ENCODE assay signal across 17 mouse cellular contexts in the genomic region with DNA sequence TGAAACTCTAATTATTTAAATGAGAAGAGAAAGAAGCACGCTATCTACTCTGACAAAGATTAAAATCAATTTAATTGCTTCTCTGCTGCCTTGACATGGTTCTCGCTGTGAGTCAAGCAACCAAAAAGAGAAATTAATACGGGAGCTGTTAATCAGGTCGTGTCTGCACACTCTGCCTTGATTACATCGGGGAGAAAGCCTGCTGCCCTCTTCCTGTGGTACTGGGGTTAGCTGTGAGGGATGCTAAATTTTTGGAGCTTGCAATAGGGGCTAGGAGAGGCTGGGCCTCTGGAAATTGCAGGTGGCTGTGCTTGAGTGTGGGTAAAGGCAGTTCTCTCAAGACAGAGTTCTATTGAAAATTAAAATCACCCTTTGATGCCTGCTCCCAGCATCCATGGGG.
DNase-seq lines count a peak whose midpoint lies in the region; ATAC-seq and TF ChIP-seq lines count a peak whose summit lies in the region.
"Had no signal": no experiment of that assay in that cellular context is flagged by ENCODE, and none has a peak within 500 bp of the region (broad histone marks: within the 10 kb centered on the region; RNA-seq: fewer than 3 reads in every experiment).

No protein-coding gene starts in this region.

- no peaks in the 10 kb centered on the region for H3K36me3 ChIP-seq in forebrain, embryonic 14.5 days (ENCODE audit: control insufficient read depth, insufficient read depth, low read length)
- H3K36me3 ChIP-seq in hindbrain, embryonic 15.5 days, result no peaks in the 10 kb centered on the region
- H3K36me3 ChIP-seq in liver, embryonic 11.5 days (ENCODE audit: control insufficient read depth, insufficient read depth, low read length), result no peaks in the 10 kb centered on the region
- H3K36me3 ChIP-seq: embryonic facial prominence, embryonic 12.5 days; intestine, embryonic 15.5 days; limb, embryonic 15.5 days; lung, embryonic 15.5 days; stomach, embryonic 15.5 days had no signal

- H3K27ac ChIP-seq in left cerebral cortex, adult 2 months, result peak overlapping the region; percentile 10; the same call in 1 of the 2 replicates
- H3K27ac ChIP-seq in forebrain, embryonic 14.5 days (ENCODE audit: low read depth, low read length), result no peak overlapping the region
- no peak overlapping the region for H3K27ac ChIP-seq in hindbrain, embryonic 15.5 days (replicated peaks)
- no peak overlapping the region for H3K27ac ChIP-seq in liver, embryonic 11.5 days (ENCODE audit: low read depth, low read length)
- H3K27ac ChIP-seq: embryonic facial prominence, embryonic 12.5 days; intestine, embryonic 15.5 days; limb, embryonic 15.5 days; lung, embryonic 15.5 days; stomach, embryonic 15.5 days had no signal

- no peaks in the 10 kb centered on the region for H3K27me3 ChIP-seq in forebrain, embryonic 14.5 days (replicated peaks; ENCODE audit: control insufficient read depth, insufficient read depth, low read length)
- H3K27me3 ChIP-seq in hindbrain, embryonic 15.5 days, result no peaks in the 10 kb centered on the region
- no peaks in the 10 kb centered on the region for H3K27me3 ChIP-seq in liver, embryonic 11.5 days (replicated peaks; ENCODE audit: control insufficient read depth, insufficient read depth, low read length)
- H3K27me3 ChIP-seq: CH12.LX; embryonic facial prominence, embryonic 12.5 days; intestine, embryonic 15.5 days; limb, embryonic 15.5 days; lung, embryonic 15.5 days; megakaryocyte, embryonic 14.5 days; stomach, embryonic 15.5 days had no signal

- DNase-seq in left cerebral cortex, adult 2 months (ENCODE audit: extremely low spot score in 1 of 2, low spot score in 2 of 2), result no peak
- DNase-seq in left cerebral cortex, postnatal 4 days, result no peak
- peak; percentile 39 for DNase-seq in forebrain, embryonic 14.5 days (ENCODE audit: low spot score)
- peak; percentile 74 for DNase-seq in retina, embryonic 14.5 days (ENCODE audit: low spot score)
- DNase-seq in urinary bladder, postnatal 4 days (ENCODE audit: low spot score in 2 of 2), result no peak
- no peak for DNase-seq in liver, embryonic 11.5 days (ENCODE audit: low spot score)
- DNase-seq: adrenal gland, adult 2 months; kidney, postnatal 4 days; thymus, postnatal 36 days had no signal

- no peak overlapping the region for H3K9ac ChIP-seq in forebrain, embryonic 14.5 days (ENCODE audit: low read length)
- H3K9ac ChIP-seq in hindbrain, embryonic 15.5 days, result no peak overlapping the region
- H3K9ac ChIP-seq in liver, embryonic 11.5 days (ENCODE audit: low read depth, low read length), result no peak overlapping the region
- H3K9ac ChIP-seq: embryonic facial prominence, embryonic 12.5 days; intestine, embryonic 15.5 days; limb, embryonic 15.5 days; lung, embryonic 15.5 days; stomach, embryonic 15.5 days had no signal

- H3K4me1 ChIP-seq in forebrain, embryonic 14.5 days (ENCODE audit: control insufficient read depth, insufficient read depth, low read length), result no peaks in the 10 kb centered on the region; the same call in 1 of the 2 replicates
- H3K4me1 ChIP-seq in hindbrain, embryonic 15.5 days (replicated peaks), result peaks cover 11% of the 10 kb centered on the region
- no peaks in the 10 kb centered on the region for H3K4me1 ChIP-seq in liver, embryonic 11.5 days (replicated peaks; ENCODE audit: control insufficient read depth, insufficient read depth, low read length)
- H3K4me1 ChIP-seq: embryonic facial prominence, embryonic 12.5 days; lung, embryonic 15.5 days; megakaryocyte, embryonic 14.5 days; stomach, embryonic 15.5 days had no signal

- H3K9me3 ChIP-seq in forebrain, embryonic 14.5 days (replicated peaks; ENCODE audit: control insufficient read depth, low read length), result no peaks in the 10 kb centered on the region
- H3K9me3 ChIP-seq in hindbrain, embryonic 15.5 days, result no peaks in the 10 kb centered on the region
- H3K9me3 ChIP-seq in liver, embryonic 11.5 days (ENCODE audit: control insufficient read depth, low read length), result no peaks in the 10 kb centered on the region
- H3K9me3 ChIP-seq: embryonic facial prominence, embryonic 12.5 days; intestine, embryonic 15.5 days; limb, embryonic 15.5 days; lung, embryonic 15.5 days; stomach, embryonic 15.5 days had no signal

- H3K4me3 ChIP-seq in left cerebral cortex, adult 2 months, result no peak overlapping the region
- H3K4me3 ChIP-seq in forebrain, embryonic 14.5 days (ENCODE audit: low read depth, low read length), result no peak overlapping the region
- H3K4me3 ChIP-seq in hindbrain, embryonic 15.5 days, result no peak overlapping the region
- H3K4me3 ChIP-seq in liver, embryonic 11.5 days (ENCODE audit: low read depth, low read length), result no peak overlapping the region
- H3K4me3 ChIP-seq: embryonic facial prominence, embryonic 12.5 days; intestine, embryonic 15.5 days; limb, embryonic 15.5 days; lung, embryonic 15.5 days; megakaryocyte, embryonic 14.5 days; stomach, embryonic 15.5 days had no signal

- no peak for TF ChIP-seq CTCF in left cerebral cortex, adult 2 months (IDR thresholded peaks at IDR 0.05)

- 14% methylated on average over 5 of the region's 5 CpGs for WGBS in forebrain, embryonic 14.5 days
- 25% methylated on average over 5 of the region's 5 CpGs for WGBS in hindbrain, embryonic 15.5 days
- 68% methylated on average over 5 of the region's 5 CpGs for WGBS in liver, embryonic 11.5 days

- intact Hi-C loops in left cerebral cortex, adult 2 months (cut with DNase I), result loop anchor here (10.0 kb wide), 2 partner anchors 229 to 669 kb away; no protein-coding TSS in a partner anchor
- intact Hi-C loops in left cerebral cortex, postnatal 4 days (cut with DNase I), result no loop called here

- no peak overlapping the region for H3K4me2 ChIP-seq in forebrain, embryonic 14.5 days (ENCODE audit: low read length)
- H3K4me2 ChIP-seq in hindbrain, embryonic 15.5 days, result no peak overlapping the region
- no peak overlapping the region for H3K4me2 ChIP-seq in liver, embryonic 11.5 days
- H3K4me2 ChIP-seq: embryonic facial prominence, embryonic 12.5 days; intestine, embryonic 15.5 days; limb, embryonic 15.5 days; lung, embryonic 15.5 days; stomach, embryonic 15.5 days had no signal

- peak; percentile 38 for ATAC-seq in forebrain, embryonic 14.5 days
- peak; percentile 45; the same call in 1 of the 2 replicates for ATAC-seq in hindbrain, embryonic 15.5 days (ENCODE audit: low FRiP score, low read depth)
- ATAC-seq in liver, embryonic 11.5 days (replicated peaks; ENCODE audit: low FRiP score), result no peak
- ATAC-seq: intestine, embryonic 15.5 days had no signal

Comparison
In these comparisons a context has a peak if more than half of its experiments do, and no peak if none do; other contexts are left out.
1. DNase-seq: peak in forebrain, embryonic 14.5 days (single experiment) and retina, embryonic 14.5 days (single experiment); none in left cerebral cortex, adult 2 months (0 of 2), left cerebral cortex, postnatal 4 days (single experiment), urinary bladder, postnatal 4 days (0 of 2) and liver, embryonic 11.5 days (single experiment).